Mouse (Mus musculus): Measurements from ENCODE around the gene Zfp882.
"Not testable (repeated sequence)": the region's sequence is repeated elsewhere in the genome, so short reads cannot be mapped to it uniquely, and the experiment has no call there.

Zfp882 gene

DNA sequence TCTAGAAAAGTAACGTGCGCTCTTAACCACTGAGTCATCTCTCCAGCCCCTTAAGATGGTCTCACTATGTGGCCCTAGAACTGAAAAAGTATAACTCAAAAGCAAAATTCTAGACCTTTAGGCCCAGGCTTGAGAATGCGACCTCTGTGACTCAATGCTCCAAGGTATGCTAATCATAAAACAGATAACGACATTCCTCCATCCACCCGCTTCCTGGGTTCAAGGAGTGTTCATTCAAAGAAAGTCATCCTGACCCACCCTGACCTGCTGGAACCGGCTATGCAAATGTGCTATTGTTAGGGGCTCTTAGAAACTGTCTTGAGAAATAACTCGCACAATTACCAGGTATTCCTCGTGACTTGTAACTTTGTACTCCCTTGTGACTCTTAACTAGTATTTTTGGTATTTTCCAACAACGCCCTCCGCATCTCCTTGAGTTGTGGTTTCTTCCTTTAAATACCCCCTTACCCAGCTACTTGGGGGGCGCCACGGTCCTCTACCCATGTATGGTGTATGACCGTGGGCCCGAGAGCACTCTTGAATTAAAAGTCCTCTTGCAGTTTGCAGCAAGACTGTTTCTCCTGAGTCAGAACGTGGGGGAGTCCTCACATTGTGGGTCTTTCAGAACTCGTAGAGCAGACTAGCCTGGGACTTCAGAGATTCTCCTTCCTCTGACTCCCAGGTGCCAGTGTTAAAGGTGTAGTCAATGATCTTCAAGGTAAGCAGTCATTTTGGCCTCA is 44.7 kb downstream of the Zfp882 start:
- DNase-seq, result not testable (repeated sequence)

DNA sequence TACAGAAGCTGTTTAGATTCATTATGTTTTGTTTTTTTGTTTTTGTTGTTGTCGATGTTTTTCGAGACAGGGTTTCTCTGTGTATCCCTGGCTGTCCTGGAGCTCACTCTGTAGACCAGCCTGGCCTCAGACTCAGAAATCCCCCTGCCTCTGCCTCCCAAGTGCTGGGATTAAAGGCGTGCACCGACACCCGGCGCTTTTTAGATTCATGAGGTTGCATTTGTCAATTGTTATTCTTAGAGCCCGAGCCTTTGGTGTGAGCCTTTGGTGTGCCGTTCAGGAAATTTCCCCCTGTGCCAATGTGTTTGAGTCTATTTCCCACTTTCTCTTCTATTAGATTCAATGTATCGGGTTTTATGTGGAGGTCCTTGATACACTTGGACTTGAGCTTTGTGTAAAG is 46.3 kb downstream of the Zfp882 start:
- DNase-seq, result no peak

DNA sequence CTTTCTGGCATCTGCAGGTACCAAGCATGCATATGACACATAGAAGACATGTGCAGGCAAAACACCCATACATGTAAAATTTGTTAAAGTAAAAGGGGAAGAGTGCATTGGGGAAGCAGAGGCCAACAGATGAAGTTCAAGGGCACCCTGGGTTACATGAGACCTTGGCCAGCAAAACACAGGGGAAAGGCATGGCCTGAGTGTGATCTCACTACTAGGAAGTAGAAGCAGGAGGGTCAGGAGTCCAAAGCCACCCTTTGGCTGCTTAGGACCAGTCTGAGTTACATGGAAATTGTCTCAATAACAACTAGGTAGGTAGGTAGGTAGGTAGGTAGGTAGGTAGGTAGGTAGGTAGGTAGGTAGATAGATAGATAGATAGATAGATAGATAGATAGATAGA is 52.1 kb downstream of the Zfp882 start:
- DNase-seq, result no peak

DNA sequence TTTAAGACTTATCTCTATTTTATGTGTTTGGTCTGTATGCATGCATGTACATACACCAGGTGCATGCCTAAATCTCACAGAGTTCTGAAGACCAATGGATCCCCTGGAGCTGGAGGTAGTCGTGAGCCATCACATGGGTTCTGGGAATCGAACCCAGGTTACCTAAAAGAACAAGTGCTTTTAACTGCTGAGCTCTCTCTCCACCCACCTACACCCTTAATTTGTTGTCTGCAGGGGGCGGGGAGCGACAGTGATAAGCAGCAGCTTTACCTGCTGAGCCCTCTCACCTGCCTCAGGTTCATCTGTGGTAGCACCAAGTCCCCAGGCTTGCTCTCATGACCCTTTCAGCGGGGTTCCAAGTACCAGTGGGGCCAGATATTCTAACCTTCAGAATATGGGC is 53.4 kb downstream of the Zfp882 start:
- DNase-seq, result no peak

DNA sequence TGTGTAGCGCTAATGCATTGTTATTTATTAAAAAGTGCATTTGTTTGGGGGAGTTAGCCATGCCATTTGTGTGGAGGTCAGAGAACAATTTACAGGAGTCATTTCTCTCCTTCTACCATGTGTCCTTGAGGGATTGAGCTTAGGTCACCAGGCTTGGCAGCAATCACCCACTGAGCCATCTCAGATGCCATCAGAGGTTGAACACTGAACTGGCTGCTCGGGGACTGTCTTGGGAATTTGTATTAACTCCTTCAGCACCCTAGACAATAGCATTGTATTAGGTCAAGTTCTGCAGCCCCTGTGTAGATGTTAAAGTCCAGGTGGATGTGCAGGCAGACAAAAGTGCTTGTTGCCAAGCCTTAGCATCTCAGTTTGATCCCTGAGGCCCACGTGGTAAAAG is 55.6 kb downstream of the Zfp882 start:
- no peak for DNase-seq

DNA sequence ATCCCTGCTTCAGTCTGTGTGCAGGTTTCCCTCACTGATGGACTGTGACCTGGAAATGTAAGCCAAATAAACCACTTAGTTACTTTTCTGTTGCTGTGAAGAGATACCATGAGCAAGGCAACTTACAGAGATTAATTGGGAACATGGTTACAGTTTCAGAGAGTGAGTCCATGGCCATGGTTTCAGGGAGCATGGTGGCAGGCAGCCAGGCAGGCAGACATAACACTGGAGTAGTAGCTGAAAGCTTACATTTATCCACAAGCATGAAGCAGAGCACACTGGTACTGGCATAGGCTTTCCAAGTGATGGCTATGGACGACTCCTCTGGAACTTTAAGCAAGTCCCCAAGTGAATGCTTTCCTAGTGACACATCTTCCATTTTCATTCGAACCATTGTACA is 56.8 kb downstream of the Zfp882 start:
- DNase-seq, result no peak
